Comparison of ENCODE assay signal across 8 mouse cellular contexts in genomic region chr4:98887148-98887547, GRCm38 (mm10). TPM values are rescaled to one million over a fixed set of nuclear protein-coding genes. Genes with fewer than 3 reads are reported as not detected.
DNase-seq lines count a peak whose midpoint lies in the region; ATAC-seq and TF ChIP-seq lines count a peak whose summit lies in the region.

No protein-coding gene starts in this region.

- WGBS in forebrain, embryonic 15.5 days, result 18% methylated on average over 10 of the region's 10 CpGs
- 24% methylated on average over 10 of the region's 10 CpGs for WGBS in intestine, embryonic 15.5 days
- WGBS in midbrain, embryonic 11.5 days, result 29% methylated on average over 10 of the region's 10 CpGs
- 15% methylated on average over 10 of the region's 10 CpGs for WGBS in stomach, postnatal 0 days

- no peak overlapping the region for H3K4me2 ChIP-seq in forebrain, embryonic 15.5 days (replicated peaks)
- no peak overlapping the region for H3K4me2 ChIP-seq in intestine, embryonic 15.5 days (replicated peaks)
- H3K4me2 ChIP-seq in midbrain, embryonic 11.5 days, result no peak overlapping the region
- H3K4me2 ChIP-seq in stomach, postnatal 0 days (replicated peaks; ENCODE audit: low read depth), result no peak overlapping the region

- 0 out of 2 replicates have a peak, but pooled peaks have one; percentile 72 for ATAC-seq in forebrain, embryonic 15.5 days (replicated peaks)
- peak; percentile 82; the same call in 1 of the 2 replicates for ATAC-seq in intestine, embryonic 15.5 days
- ATAC-seq in midbrain, embryonic 11.5 days (ENCODE audit: low FRiP score), result peak; percentile 82; the same call in 1 of the 2 replicates
- ATAC-seq in stomach, postnatal 0 days (ENCODE audit: low FRiP score, low TSS enrichment), result 0 out of 2 replicates have a peak, but pooled peaks have one; percentile 61

- no peak overlapping the region for H3K27ac ChIP-seq in forebrain, embryonic 15.5 days (replicated peaks)
- no peak overlapping the region for H3K27ac ChIP-seq in intestine, embryonic 15.5 days
- H3K27ac ChIP-seq in midbrain, embryonic 11.5 days (ENCODE audit: low read depth, low read length), result no peak overlapping the region
- no peak overlapping the region for H3K27ac ChIP-seq in stomach, postnatal 0 days (replicated peaks)

- no peaks in the 10 kb centered on the region for H3K27me3 ChIP-seq in forebrain, embryonic 15.5 days
- H3K27me3 ChIP-seq in intestine, embryonic 15.5 days (replicated peaks), result no peaks in the 10 kb centered on the region
- no peaks in the 10 kb centered on the region for H3K27me3 ChIP-seq in midbrain, embryonic 11.5 days (ENCODE audit: control insufficient read depth, insufficient read depth, low read length)
- H3K27me3 ChIP-seq in stomach, postnatal 0 days (ENCODE audit: control insufficient read depth, insufficient read depth, low read length), result no peaks in the 10 kb centered on the region

- no peaks in the 10 kb centered on the region for H3K9me3 ChIP-seq in forebrain, embryonic 15.5 days
- no peaks in the 10 kb centered on the region for H3K9me3 ChIP-seq in intestine, embryonic 15.5 days
- no peaks in the 10 kb centered on the region for H3K9me3 ChIP-seq in midbrain, embryonic 11.5 days (ENCODE audit: control insufficient read depth, low read length)
- H3K9me3 ChIP-seq in stomach, postnatal 0 days (ENCODE audit: control insufficient read depth, low read length), result no peaks in the 10 kb centered on the region

- no peak for TF ChIP-seq EP300 in stomach, postnatal 0 days (optimal IDR thresholded peaks at IDR 0.05)

- no peak overlapping the region for H3K9ac ChIP-seq in forebrain, embryonic 15.5 days (replicated peaks)
- H3K9ac ChIP-seq in intestine, embryonic 15.5 days, result no peak overlapping the region
- H3K9ac ChIP-seq in midbrain, embryonic 11.5 days (ENCODE audit: low read length), result no peak overlapping the region
- no peak overlapping the region for H3K9ac ChIP-seq in stomach, postnatal 0 days (ENCODE audit: low read length)

- H3K36me3 ChIP-seq in forebrain, embryonic 15.5 days, result no peaks in the 10 kb centered on the region
- H3K36me3 ChIP-seq in intestine, embryonic 15.5 days, result no peaks in the 10 kb centered on the region
- H3K36me3 ChIP-seq in midbrain, embryonic 11.5 days (ENCODE audit: control insufficient read depth, insufficient read depth, low read length), result no peaks in the 10 kb centered on the region
- no peaks in the 10 kb centered on the region for H3K36me3 ChIP-seq in stomach, postnatal 0 days (ENCODE audit: control insufficient read depth, insufficient read depth, low read length)

- peak; percentile 93 for TF ChIP-seq CTCF in stomach, postnatal 0 days (IDR thresholded peaks at IDR 0.05; ENCODE audit: low read depth)

- intact Hi-C loops in heart, postnatal 25 days (cut with DNase I), result loop anchor here (1.0 to 10.0 kb wide), 3 partner anchors 148 to 342 kb away; no protein-coding TSS in a partner anchor
- intact Hi-C loops in left cerebral cortex, postnatal 10 days (cut with DNase I), result no loop called here

- H3K4me3 ChIP-seq in forebrain, embryonic 15.5 days, result no peak overlapping the region
- no peak overlapping the region for H3K4me3 ChIP-seq in intestine, embryonic 15.5 days (replicated peaks)
- H3K4me3 ChIP-seq in midbrain, embryonic 11.5 days (ENCODE audit: low read depth, low read length), result no peak overlapping the region
- H3K4me3 ChIP-seq in stomach, postnatal 0 days (ENCODE audit: low read depth, low read length), result no peak overlapping the region

- peak; percentile 31 to 67 for DNase-seq in heart, adult 18-20 months
- DNase-seq in heart, postnatal 25 days (ENCODE audit: low spot score), result no peak
- DNase-seq in cerebellum, adult 11 months, result peak; percentile 39
- peak; percentile 32 to 43 for DNase-seq in left cerebral cortex, postnatal 10 days (ENCODE audit: extremely low spot score in 1 of 2, low spot score in 2 of 2)
- peak; percentile 97 for DNase-seq in midbrain, embryonic 11.5 days (ENCODE audit: low spot score, missing footprints)
- DNase-seq in stomach, postnatal 0 days (ENCODE audit: low spot score), result peak; percentile 47

- H3K4me1 ChIP-seq in forebrain, embryonic 15.5 days, result no peaks in the 10 kb centered on the region
- no peaks in the 10 kb centered on the region for H3K4me1 ChIP-seq in intestine, embryonic 15.5 days (replicated peaks)
- no peaks in the 10 kb centered on the region for H3K4me1 ChIP-seq in midbrain, embryonic 11.5 days (ENCODE audit: control insufficient read depth, insufficient read depth, low read length)
- H3K4me1 ChIP-seq in stomach, postnatal 0 days (replicated peaks; ENCODE audit: control insufficient read depth, insufficient read depth), result no peaks in the 10 kb centered on the region

RNA-seq across cellular contexts. Expression of gene Usp1, which starts 36.5 kb away (rescaled TPM):
- 10 to 100 TPM; 15.9 to 16.8 TPM for total RNA-seq in heart, adult 18-20 months (2021)
- 10 to 100 TPM; 13.4 to 15.4 TPM for total RNA-seq in heart, postnatal 25 days (2021)
- polyA plus RNA-seq in forebrain, embryonic 15.5 days (2015; fragmentation: Nextera tagmentation; extraction: Ambion mirVana), result 54.6 and 60.5 TPM in 2 replicates
- 90.1 and 107 TPM in 2 replicates for polyA plus RNA-seq in intestine, embryonic 15.5 days (2015; fragmentation: Nextera tagmentation; extraction: Ambion mirVana)
- total RNA-seq in left cerebral cortex, postnatal 10 days (2021), result 10 to 100 TPM; 14.6 to 14.7 TPM
- 135 and 139 TPM in 2 replicates for polyA plus RNA-seq in midbrain, embryonic 11.5 days (2014; fragmentation: Nextera tagmentation; extraction: Ambion mirVana)
- polyA plus RNA-seq in stomach, postnatal 0 days (2015; fragmentation: Nextera tagmentation; extraction: Ambion mirVana), result 28.6 and 41.9 TPM in 2 replicates
